Mouse (Mus musculus): Measurements from ENCODE around the gene Per2. TPM values are rescaled to one million over a fixed set of nuclear protein-coding genes. Genes with fewer than 3 reads are reported as not detected.

The Per2 gene
- polyA plus RNA-seq, 1 experiment = 0.05 TPM

DNA sequence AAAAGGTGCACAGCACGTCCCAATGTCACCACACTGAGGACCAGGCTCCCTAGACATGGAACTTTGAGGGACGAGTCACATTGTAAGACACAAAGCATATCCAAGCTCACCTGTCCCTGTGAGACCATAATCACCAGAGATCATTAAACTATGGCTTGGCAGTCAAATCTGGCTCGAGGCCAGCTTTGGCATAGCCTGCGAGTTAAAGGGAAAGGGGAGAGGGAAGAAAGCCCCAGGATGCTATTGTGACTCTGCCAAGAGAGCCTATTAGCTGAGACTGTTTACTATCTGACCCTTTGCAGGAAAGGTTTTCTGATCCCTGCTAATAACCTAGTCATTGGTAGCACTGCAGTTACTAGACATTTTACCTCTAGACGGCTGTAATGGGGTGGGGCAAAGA, 5.3 kb upstream of the Per2 start:
- peaks cover 11% of the 10 kb centered on the region for H3K27me3 ChIP-seq (ENCODE audit: control insufficient read depth)
- peaks cover 16% of the 10 kb centered on the region for H3K4me1 ChIP-seq (ENCODE audit: control insufficient read depth)
- no peak for TF ChIP-seq GATA1 (IDR thresholded peaks at IDR 0.05; ENCODE audit: low read length)
- no peak for TF ChIP-seq TAL1 (IDR thresholded peaks at IDR 0.05; ENCODE audit: low read length)
- H3K4me3 ChIP-seq (replicated peaks) = no peak overlapping the region
- H3K9me3 ChIP-seq (ENCODE audit: control insufficient read depth, low read length) = no peaks in the 10 kb centered on the region
- H3K36me3 ChIP-seq (ENCODE audit: control insufficient read depth) = no peaks in the 10 kb centered on the region

DNA sequence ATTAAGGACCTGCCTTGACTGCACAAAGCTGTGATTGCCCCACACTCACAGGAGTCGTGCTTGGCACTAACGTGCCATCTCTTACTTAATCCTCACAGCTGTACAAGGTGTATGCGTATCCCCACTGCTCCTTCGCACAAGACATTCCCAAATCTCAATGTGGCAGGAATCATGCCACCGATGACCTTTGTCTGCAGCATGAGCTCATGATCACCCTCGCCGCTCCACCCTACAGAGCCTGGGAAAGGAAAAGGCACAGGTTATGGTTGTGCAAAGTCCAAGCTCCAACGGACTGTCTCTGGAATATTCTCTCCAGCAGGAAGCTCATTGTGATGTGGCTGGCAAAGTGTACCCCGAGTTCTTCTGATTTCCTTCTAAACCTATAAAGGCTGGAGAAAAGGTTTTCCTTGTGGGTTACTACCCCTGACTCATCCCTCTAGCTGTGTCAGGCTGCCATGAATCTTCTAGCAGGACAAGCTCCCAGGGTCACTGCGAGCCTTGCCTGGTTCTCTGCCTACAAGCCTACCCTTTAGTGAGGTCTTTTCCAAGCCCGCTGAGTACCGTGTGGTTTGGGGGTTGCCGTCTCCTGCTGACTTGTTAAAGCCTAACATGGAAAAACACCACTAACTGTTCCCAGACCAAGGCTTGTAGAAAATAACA, 4.3 kb upstream of the Per2 start:
- Histone ChIP-seq H3K4me1 (ENCODE audit: control insufficient read depth) (peaks cover 24% of the 10 kb centered on the region), H3K9me3 (ENCODE audit: control insufficient read depth, low read length) (no peaks in the 10 kb centered on the region), H3K4me3 (replicated peaks) (no peak overlapping the region), H3K36me3 (ENCODE audit: control insufficient read depth) (no peaks in the 10 kb centered on the region), H3K27me3 (ENCODE audit: control insufficient read depth) (peaks cover 11% of the 10 kb centered on the region)
- no peak for TF ChIP-seq GATA1 (IDR thresholded peaks at IDR 0.05; ENCODE audit: low read length)

GRCm38 (mm10) chr1:91460564-91460963, 1.4 kb upstream of the Per2 start:
- Histone ChIP-seq H3K36me3 (ENCODE audit: control insufficient read depth) (no peaks in the 10 kb centered on the region), H3K4me1 (ENCODE audit: control insufficient read depth) (peaks cover 35% of the 10 kb centered on the region), H3K9me3 (ENCODE audit: control insufficient read depth, low read length) (no peaks in the 10 kb centered on the region), H3K27me3 (ENCODE audit: control insufficient read depth) (peaks cover 11% of the 10 kb centered on the region), H3K4me3 (replicated peaks) (no peak overlapping the region)
- no peak for TF ChIP-seq GATA1 (IDR thresholded peaks at IDR 0.05; ENCODE audit: low read length)
- no peak for TF ChIP-seq TAL1 (IDR thresholded peaks at IDR 0.05; ENCODE audit: low read length)

DNA sequence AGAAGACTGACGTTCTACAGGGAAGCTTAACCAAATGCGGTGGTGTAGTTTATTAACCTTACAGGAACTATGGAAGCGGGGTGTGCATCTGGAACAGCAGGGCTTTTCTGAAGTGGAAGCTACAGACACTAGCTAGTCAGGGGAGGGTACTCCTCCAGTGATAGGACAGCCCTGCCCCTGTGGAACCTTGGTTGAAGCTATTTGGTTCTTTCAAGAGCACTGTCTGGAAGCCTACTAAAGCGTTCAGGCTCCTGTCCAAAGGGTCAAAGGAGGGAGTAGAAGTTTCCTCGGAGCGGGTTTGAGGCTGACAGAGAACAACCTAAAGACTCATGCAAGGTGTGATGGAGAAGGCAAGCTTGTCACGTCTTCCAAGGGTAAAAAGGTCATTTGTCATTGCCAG, 945 bp upstream of the Per2 start:
- TF ChIP-seq GATA1 (IDR thresholded peaks at IDR 0.05; ENCODE audit: low read length) (no peak), TAL1 (IDR thresholded peaks at IDR 0.05; ENCODE audit: low read length) (no peak)
- H3K27me3 ChIP-seq (ENCODE audit: control insufficient read depth) = peaks cover 9% of the 10 kb centered on the region
- H3K4me3 ChIP-seq (replicated peaks) = peak overlapping the region; percentile 73
- H3K36me3 ChIP-seq (ENCODE audit: control insufficient read depth) = no peaks in the 10 kb centered on the region
- H3K9me3 ChIP-seq (ENCODE audit: control insufficient read depth, low read length) = no peaks in the 10 kb centered on the region
- H3K4me1 ChIP-seq (ENCODE audit: control insufficient read depth) = peaks cover 38% of the 10 kb centered on the region

DNA sequence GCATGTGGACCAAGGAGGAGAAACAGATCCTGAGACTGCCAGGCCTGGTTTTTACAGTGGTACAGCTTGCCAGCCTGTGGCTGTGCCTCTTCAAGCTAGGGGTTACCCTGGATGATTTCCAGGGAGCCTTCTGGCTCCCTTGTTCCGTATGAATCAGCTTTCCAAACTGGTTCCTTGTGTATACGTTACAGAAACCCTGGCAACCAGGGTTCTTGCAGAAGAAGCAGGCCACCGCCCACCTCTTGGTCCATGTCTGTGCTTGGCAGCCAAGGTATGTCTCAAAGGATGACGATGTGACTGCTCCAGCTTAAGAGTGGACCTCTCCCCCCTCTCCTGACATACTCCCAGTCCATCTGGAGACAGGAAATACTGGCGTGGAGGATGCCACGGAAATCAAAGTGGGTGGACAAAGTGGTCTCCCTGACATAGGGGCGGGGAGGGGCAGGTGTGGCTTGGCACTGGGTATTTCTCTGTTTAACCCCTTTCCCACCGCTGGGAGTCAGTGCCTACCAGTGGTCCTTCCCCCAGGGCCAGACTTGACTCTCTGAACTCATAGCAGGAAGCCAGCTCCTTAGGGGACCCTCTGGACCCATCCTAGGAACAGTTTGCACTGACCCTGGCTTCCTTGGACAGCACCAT, 782 bp downstream of the Per2 start:
- Histone ChIP-seq H3K36me3 (ENCODE audit: control insufficient read depth) (no peaks in the 10 kb centered on the region), H3K9me3 (ENCODE audit: control insufficient read depth, low read length) (no peaks in the 10 kb centered on the region), H3K4me1 (ENCODE audit: control insufficient read depth) (peaks cover 55% of the 10 kb centered on the region), H3K27me3 (ENCODE audit: control insufficient read depth) (peaks cover 9% of the 10 kb centered on the region), H3K4me3 (replicated peaks) (peak overlapping the region; percentile 73)
- TF ChIP-seq GATA1 (IDR thresholded peaks at IDR 0.05; ENCODE audit: low read length) = no peak
- no peak for TF ChIP-seq TAL1 (IDR thresholded peaks at IDR 0.05; ENCODE audit: low read length)

GRCm38 (mm10) chr1:91457698-91458097, 1.4 kb downstream of the Per2 start:
- Histone ChIP-seq H3K36me3 (ENCODE audit: control insufficient read depth) (no peaks in the 10 kb centered on the region), H3K4me3 (replicated peaks) (peak overlapping the region; percentile 7), H3K9me3 (ENCODE audit: control insufficient read depth, low read length) (no peaks in the 10 kb centered on the region), H3K4me1 (ENCODE audit: control insufficient read depth) (peaks cover 58% of the 10 kb centered on the region), H3K27me3 (ENCODE audit: control insufficient read depth) (peaks cover 7% of the 10 kb centered on the region)
- TF ChIP-seq TAL1 (IDR thresholded peaks at IDR 0.05; ENCODE audit: low read length) (no peak), GATA1 (IDR thresholded peaks at IDR 0.05; ENCODE audit: low read length) (no peak)

- no peaks in the 10 kb centered on the region for H3K36me3 ChIP-seq (ENCODE audit: control insufficient read depth)
- H3K4me1 ChIP-seq (ENCODE audit: control insufficient read depth) = peaks cover 58% of the 10 kb centered on the region
- TF ChIP-seq GATA1 (IDR thresholded peaks at IDR 0.05; ENCODE audit: low read length) (no peak), TAL1 (IDR thresholded peaks at IDR 0.05; ENCODE audit: low read length) (no peak)
- no peaks in the 10 kb centered on the region for H3K9me3 ChIP-seq (ENCODE audit: control insufficient read depth, low read length)
- no peak overlapping the region for H3K4me3 ChIP-seq (replicated peaks)
- H3K27me3 ChIP-seq (ENCODE audit: control insufficient read depth) = peaks cover 7% of the 10 kb centered on the region
Measured at GRCm38 (mm10) chr1:91457116-91457515, 2.0 kb downstream of the Per2 start.

GRCm38 (mm10) chr1:91456301-91456801, 2.8 kb downstream of the Per2 start:
- Histone ChIP-seq H3K27me3 (ENCODE audit: control insufficient read depth) (peaks cover 7% of the 10 kb centered on the region), H3K4me1 (ENCODE audit: control insufficient read depth) (peaks cover 56% of the 10 kb centered on the region), H3K4me3 (replicated peaks) (no peak overlapping the region), H3K9me3 (ENCODE audit: control insufficient read depth, low read length) (no peaks in the 10 kb centered on the region), H3K36me3 (ENCODE audit: control insufficient read depth) (no peaks in the 10 kb centered on the region)
- no peak for TF ChIP-seq TAL1 (IDR thresholded peaks at IDR 0.05; ENCODE audit: low read length)
- no peak for TF ChIP-seq GATA1 (IDR thresholded peaks at IDR 0.05; ENCODE audit: low read length)

DNA sequence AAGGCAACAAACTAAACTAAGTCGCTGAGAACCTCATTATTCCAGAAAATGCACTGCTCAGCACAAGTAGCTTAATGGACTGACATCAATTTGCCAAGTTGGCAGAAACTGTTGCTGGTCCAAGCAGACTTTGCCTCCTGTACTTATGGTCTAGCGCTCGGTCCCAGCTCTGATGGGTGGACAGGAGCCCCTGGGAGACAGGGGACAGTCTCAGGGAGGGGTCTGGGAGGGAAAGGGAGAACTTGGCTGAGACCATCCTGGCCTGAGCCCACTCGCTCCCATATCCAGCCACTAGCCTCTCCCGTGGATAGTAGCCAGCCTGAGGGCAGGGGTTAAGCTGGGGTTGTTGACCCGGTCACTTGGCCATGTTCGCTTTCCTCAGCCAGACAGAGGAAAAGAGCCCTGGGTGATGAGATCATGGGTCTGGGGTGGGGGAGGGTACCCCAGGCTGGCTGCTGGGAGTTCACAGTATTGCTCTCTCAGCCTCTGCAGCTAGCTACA, 3.4 kb downstream of the Per2 start:
- H3K4me1 ChIP-seq (ENCODE audit: control insufficient read depth) = peaks cover 55% of the 10 kb centered on the region
- TF ChIP-seq GATA1 (IDR thresholded peaks at IDR 0.05; ENCODE audit: low read length) (no peak), TAL1 (IDR thresholded peaks at IDR 0.05; ENCODE audit: low read length) (no peak)
- H3K9me3 ChIP-seq (ENCODE audit: control insufficient read depth, low read length) = no peaks in the 10 kb centered on the region
- H3K27me3 ChIP-seq (ENCODE audit: control insufficient read depth) = peaks cover 6% of the 10 kb centered on the region
- H3K36me3 ChIP-seq (ENCODE audit: control insufficient read depth) = no peaks in the 10 kb centered on the region; the same call in 1 of the 2 replicates
- H3K4me3 ChIP-seq (replicated peaks) = no peak overlapping the region
